Mouse (Mus musculus) embryonic facial prominence, embryonic 15.5 days (tissue): Measurements from ENCODE around the gene Cdv3. TPM values are rescaled to one million over a fixed set of nuclear protein-coding genes. Genes with fewer than 3 reads are reported as not detected.
A peak's percentile ranks its signal among the peaks of the same experiment; 100 is the strongest.
"Not testable (repeated sequence)": the region's sequence is repeated elsewhere in the genome, so short reads cannot be mapped to it uniquely, and the experiment has no call there.

ENCODE experiments used
- ATAC-seq: fragments of 200-750 bp; cut with Nextera tagmentation; 2 replicates; pipeline ENCODE4 v1.8.0; 2017; ENCODE audit warnings: low read depth, moderate TSS enrichment; ENCODE audit not compliant: insufficient number of reproducible peaks, low FRiP score, low TSS enrichment
- H3K27ac ChIP-seq: fragments of 300-500 bp; sonication (generic); replicated peaks from 2 replicates; pipeline ENCODE4 v1.5.1; 2015; ENCODE audit warnings: mild to moderate bottlenecking, inconsistent platforms
- H3K27me3 ChIP-seq: fragments of 300-500 bp; sonication (generic); 2 replicates; pipeline ENCODE4 v1.6.1; 2015; ENCODE audit warnings: inconsistent platforms
- H3K36me3 ChIP-seq: fragments of 300-500 bp; sonication (generic); 2 replicates; pipeline ENCODE4 v1.6.1; 2015; ENCODE audit warnings: mild to moderate bottlenecking, inconsistent platforms
- H3K4me1 ChIP-seq: fragments of 300-500 bp; sonication (generic); 2 replicates; pipeline ENCODE4 v1.6.1; 2015; ENCODE audit warnings: inconsistent platforms
- H3K4me2 ChIP-seq: fragments of 300-500 bp; sonication (generic); replicated peaks from 2 replicates; pipeline ENCODE4 v1.6.1; 2015; ENCODE audit warnings: mild to moderate bottlenecking, inconsistent platforms
- H3K4me3 ChIP-seq: fragments of 300-500 bp; sonication (generic); replicated peaks from 2 replicates; pipeline ENCODE4 v1.5.1; 2015; ENCODE audit warnings: mild to moderate bottlenecking, inconsistent platforms
- H3K9ac ChIP-seq: fragments of 300-500 bp; sonication (generic); 2 replicates; pipeline ENCODE4 v1.6.1; 2015; ENCODE audit warnings: inconsistent platforms
- H3K9me3 ChIP-seq: fragments of 300-500 bp; sonication (generic); replicated peaks from 2 replicates; pipeline ENCODE4 v1.6.1; 2016; ENCODE audit warnings: inconsistent platforms
- WGBS: fragments of 180-500 bp; shearing (Covaris S2); methylation state at CpG from one replicate; pipeline ENCODE4 v1.1.7; 2015; 5-methylcytosine and 5-hydroxymethylcytosine counted together
- polyA plus RNA-seq: library from polyadenylated mRNA; unstranded; fragments of >200 nt; fragmentation: Nextera tagmentation; extraction: Ambion mirVana; gene quantifications from 2 replicates; pipeline ENCODE4 v1.2.1, GENCODE M21; 2015

Gene Cdv3
- polyA plus RNA-seq, 1 experiment from 2014 or later = 98.6 TPM

- H3K27ac ChIP-seq = peak overlapping the region; percentile 82
- no peaks in the 10 kb centered on the region for H3K9me3 ChIP-seq
- H3K4me1 ChIP-seq = peaks cover 23% of the 10 kb centered on the region
- peak overlapping the region; percentile 53 for H3K4me2 ChIP-seq
- peak overlapping the region; percentile 39 for H3K4me3 ChIP-seq
- no peaks in the 10 kb centered on the region for H3K27me3 ChIP-seq
- no peak overlapping the region for H3K9ac ChIP-seq
- no peak for ATAC-seq
- 59% methylated on average over 9 of the region's 9 CpGs for WGBS
- 0 out of 2 replicates have a peak, but pooled peaks cover 3% of the 10 kb centered on the region for H3K36me3 ChIP-seq
Measured at GRCm38 (mm10) chr9:103366356-103366755, 716 bp upstream of the Cdv3 start.

- peak; percentile 7; the same call in 1 of the 2 replicates for ATAC-seq
Measured at GRCm38 (mm10) chr9:103364601-103365289, 895 bp downstream of the Cdv3 start.

GRCm38 (mm10) chr9:103363730-103364417 lies 1.8 kb downstream of the Cdv3 start:
- Histone ChIP-seq H3K27ac (peak overlapping the region; percentile 98; the same call in 1 of the 2 replicates), H3K9me3 (no peaks in the 10 kb centered on the region), H3K9ac (peak overlapping the region; percentile 97), H3K4me1 (peaks cover 23% of the 10 kb centered on the region), H3K4me2 (peak overlapping the region; percentile 69), H3K4me3 (peak overlapping the region; percentile 95), H3K36me3 (peaks cover 21% of the 10 kb centered on the region), H3K27me3 (no peaks in the 10 kb centered on the region)
- WGBS = 1% methylated on average over 21 of the region's 21 CpGs
- no peak for ATAC-seq

More at GRCm38 (mm10) chr9:103364601-103365289, 895 bp downstream of the Cdv3 start:
- peaks cover 12% of the 10 kb centered on the region; the same call in 1 of the 2 replicates for H3K36me3 ChIP-seq
- H3K27ac ChIP-seq = peak overlapping the region; percentile 98
- H3K9ac ChIP-seq = peak overlapping the region; percentile 97
- 2% methylated on average over 84 of the region's 94 CpGs for WGBS
- no peaks in the 10 kb centered on the region for H3K27me3 ChIP-seq
- H3K9me3 ChIP-seq = no peaks in the 10 kb centered on the region
- H3K4me3 ChIP-seq = peak overlapping the region; percentile 95
- peaks cover 23% of the 10 kb centered on the region for H3K4me1 ChIP-seq
- peak overlapping the region; percentile 69 for H3K4me2 ChIP-seq

GRCm38 (mm10) chr9:103363088-103363487 lies 2.6 kb downstream of the Cdv3 start:
- no peaks in the 10 kb centered on the region for H3K27me3 ChIP-seq
- peak overlapping the region; percentile 69 for H3K4me2 ChIP-seq
- peak overlapping the region; percentile 95 for H3K4me3 ChIP-seq
- H3K4me1 ChIP-seq = peaks cover 23% of the 10 kb centered on the region
- no peak overlapping the region for H3K9ac ChIP-seq
- ATAC-seq = no peak
- H3K27ac ChIP-seq = no peak overlapping the region
- 43% methylated on average over 6 of the region's 6 CpGs for WGBS
- H3K9me3 ChIP-seq = no peaks in the 10 kb centered on the region
- peaks cover 24% of the 10 kb centered on the region for H3K36me3 ChIP-seq

GRCm38 (mm10) chr9:103360642-103361041 lies 5.0 kb downstream of the Cdv3 start:
- Histone ChIP-seq H3K9ac (no peak overlapping the region), H3K27me3 (no peaks in the 10 kb centered on the region), H3K9me3 (no peaks in the 10 kb centered on the region), H3K4me1 (peaks cover 14% of the 10 kb centered on the region; the same call in 1 of the 2 replicates), H3K36me3 (peaks cover 43% of the 10 kb centered on the region), H3K4me3 (no peak overlapping the region), H3K4me2 (no peak overlapping the region), H3K27ac (no peak overlapping the region)
- no peak for ATAC-seq
- 57% methylated on average over 2 of the region's 2 CpGs for WGBS

- peaks cover 43% of the 10 kb centered on the region for H3K36me3 ChIP-seq
- 89% methylated on average over 4 of the region's 4 CpGs for whole genome bisulfite sequencing
Measured at GRCm38 (mm10) chr9:103358545-103358944, 7.1 kb downstream of the Cdv3 start.

GRCm38 (mm10) chr9:103357893-103358292 lies 7.7 kb downstream of the Cdv3 start:
- Histone ChIP-seq H3K9me3 (no peaks in the 10 kb centered on the region), H3K27me3 (no peaks in the 10 kb centered on the region), H3K9ac (no peak overlapping the region), H3K4me1 (0 out of 2 replicates have a peak, but pooled peaks cover 7% of the 10 kb centered on the region), H3K27ac (no peak overlapping the region), H3K4me2 (no peak overlapping the region), H3K4me3 (no peak overlapping the region), H3K36me3 (peaks cover 43% of the 10 kb centered on the region)
- ATAC-seq = no peak

More at GRCm38 (mm10) chr9:103358545-103358944, 7.1 kb downstream of the Cdv3 start:
- H3K9ac ChIP-seq = no peak overlapping the region
- peaks cover 13% of the 10 kb centered on the region; the same call in 1 of the 2 replicates for H3K4me1 ChIP-seq
- no peak overlapping the region for H3K27ac ChIP-seq
- H3K27me3 ChIP-seq = no peaks in the 10 kb centered on the region
- H3K4me2 ChIP-seq = no peak overlapping the region
- no peaks in the 10 kb centered on the region for H3K9me3 ChIP-seq
- no peak overlapping the region for H3K4me3 ChIP-seq
- no peak for ATAC-seq

GRCm38 (mm10) chr9:103353500-103354260 lies 12.0 kb downstream of the Cdv3 start:
- H3K36me3 ChIP-seq = peaks cover 53% of the 10 kb centered on the region
- not testable (repeated sequence) for H3K4me1 ChIP-seq, H3K4me2 ChIP-seq, H3K27me3 ChIP-seq, H3K9ac ChIP-seq, H3K27ac ChIP-seq, ATAC-seq, H3K9me3 ChIP-seq, H3K4me3 ChIP-seq
- WGBS = 86% methylated on average over 7 of the region's 7 CpGs

GRCm38 (mm10) chr9:103348791-103349190 lies 16.8 kb downstream of the Cdv3 start:
- Histone ChIP-seq H3K9me3 (no peaks in the 10 kb centered on the region), H3K9ac (no peak overlapping the region), H3K36me3 (peaks cover 50% of the 10 kb centered on the region; the same call in 1 of the 2 replicates), H3K27ac (no peak overlapping the region), H3K4me2 (no peak overlapping the region), H3K4me1 (0 out of 2 replicates have a peak, but pooled peaks cover 2% of the 10 kb centered on the region), H3K4me3 (no peak overlapping the region), H3K27me3 (no peaks in the 10 kb centered on the region)
- ATAC-seq = no peak

- Histone ChIP-seq H3K4me1 (0 out of 2 replicates have a peak, but pooled peaks cover 2% of the 10 kb centered on the region), H3K4me2 (no peak overlapping the region), H3K4me3 (no peak overlapping the region), H3K9ac (no peak overlapping the region), H3K27ac (no peak overlapping the region), H3K27me3 (no peaks in the 10 kb centered on the region), H3K36me3 (peaks cover 55% of the 10 kb centered on the region), H3K9me3 (no peaks in the 10 kb centered on the region)
- 70% methylated on average over 1 of the region's 1 CpGs for WGBS
- ATAC-seq = no peak
Measured at GRCm38 (mm10) chr9:103347996-103348490, 17.6 kb downstream of the Cdv3 start.

GRCm38 (mm10) chr9:103347045-103347444 lies 18.6 kb downstream of the Cdv3 start:
- no peak overlapping the region for H3K9ac ChIP-seq
- peaks cover 56% of the 10 kb centered on the region for H3K36me3 ChIP-seq
- H3K4me2 ChIP-seq = no peak overlapping the region
- 90% methylated on average over 4 of the region's 4 CpGs for WGBS
- 0 out of 2 replicates have a peak, but pooled peaks cover 2% of the 10 kb centered on the region for H3K4me1 ChIP-seq
- H3K27me3 ChIP-seq = no peaks in the 10 kb centered on the region
- H3K4me3 ChIP-seq = no peak overlapping the region
- no peaks in the 10 kb centered on the region for H3K9me3 ChIP-seq
- no peak overlapping the region for H3K27ac ChIP-seq
- ATAC-seq = no peak
